Mouse (Mus musculus): ENCODE measurements at regions not wholly inside any gene's neighbourhood (a gene's known extent, or its start where the extent isn't known, plus 50 kb on each side); places are given as distances from the start of the nearest gene placed in this dataset.

GRCm38 (mm10) chr9:87562796-87563195, 168.3 kb downstream of the Tbx18 start:
- Histone ChIP-seq H3K36me3 (no peaks in the 10 kb centered on the region), H3K9ac (replicated peaks) (no peak overlapping the region), H3K4me1 (replicated peaks) (peaks cover 3% of the 10 kb centered on the region; the same call in 1 of the 2 replicates), H3K4me2 (no peak overlapping the region), H3K27ac (no peak overlapping the region), H3K4me3 (replicated peaks) (no peak overlapping the region), H3K27me3 (peaks cover 38% of the 10 kb centered on the region), H3K9me3 (no peaks in the 10 kb centered on the region)
- WGBS, result 21% methylated on average over 6 of the region's 6 CpGs
- ATAC-seq (ENCODE audit: insufficient number of reproducible peaks, insufficient read depth, low FRiP score, low TSS enrichment, low read depth), result 0 out of 2 replicates have a peak, but pooled peaks have one; percentile 26

- H3K9me3 ChIP-seq, result no peaks in the 10 kb centered on the region
- no peak overlapping the region for H3K4me3 ChIP-seq (replicated peaks)
- peak overlapping the region; percentile 0; the same call in 1 of the 2 replicates for H3K4me2 ChIP-seq
- peaks cover 9% of the 10 kb centered on the region for H3K4me1 ChIP-seq (replicated peaks)
- H3K36me3 ChIP-seq, result no peaks in the 10 kb centered on the region
- 48% methylated on average over 12 of the region's 12 CpGs for WGBS
- H3K27ac ChIP-seq, result no peak overlapping the region
- H3K27me3 ChIP-seq, result peaks cover 23% of the 10 kb centered on the region
- ATAC-seq (ENCODE audit: insufficient number of reproducible peaks, insufficient read depth, low FRiP score, low TSS enrichment, low read depth), result no peak
- H3K9ac ChIP-seq (replicated peaks), result no peak overlapping the region
Observed at GRCm38 (mm10) chr9:87557841-87558240, 173.2 kb downstream of the Tbx18 start.

- ATAC-seq (ENCODE audit: insufficient number of reproducible peaks, insufficient read depth, low FRiP score, low TSS enrichment, low read depth), result peak; percentile 71
- Histone ChIP-seq H3K4me2 (peak overlapping the region; percentile 19), H3K36me3 (no peaks in the 10 kb centered on the region), H3K9me3 (no peaks in the 10 kb centered on the region), H3K9ac (replicated peaks) (no peak overlapping the region), H3K27me3 (peaks cover 21% of the 10 kb centered on the region), H3K27ac (0 out of 2 replicates have a peak overlapping the region, but pooled peaks have one; percentile 45), H3K4me3 (replicated peaks) (no peak overlapping the region), H3K4me1 (replicated peaks) (peaks cover 13% of the 10 kb centered on the region)
- WGBS, result 7% methylated on average over 8 of the region's 8 CpGs
Observed at GRCm38 (mm10) chr9:87556953-87557394, 174.1 kb downstream of the Tbx18 start.

GRCm38 (mm10) chr9:87556552-87556951, 174.5 kb downstream of the Tbx18 start:
- Histone ChIP-seq H3K27ac (0 out of 2 replicates have a peak overlapping the region, but pooled peaks have one; percentile 45), H3K4me1 (replicated peaks) (peaks cover 10% of the 10 kb centered on the region)
- 0 out of 2 replicates have a peak, but pooled peaks have one; percentile 42 for ATAC-seq (ENCODE audit: insufficient number of reproducible peaks, insufficient read depth, low FRiP score, low TSS enrichment, low read depth)

DNA sequence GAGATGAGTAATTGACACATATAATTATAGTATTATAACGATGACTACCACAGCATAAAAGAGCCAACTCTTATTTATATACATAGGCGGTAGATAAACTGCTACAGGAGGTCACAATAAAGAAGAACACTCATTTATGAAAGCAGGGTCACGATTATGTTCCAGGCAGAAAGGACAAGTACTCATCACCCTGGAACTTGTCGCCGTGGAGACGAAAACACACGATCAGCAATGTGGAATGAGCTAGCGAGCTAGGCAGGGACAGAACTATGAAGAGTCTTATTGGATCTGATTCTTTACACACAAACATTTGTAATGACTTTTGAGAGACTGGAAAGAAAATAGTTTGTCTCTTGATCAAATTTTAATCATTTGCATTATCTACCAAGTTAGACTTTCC, 197.9 kb downstream of the Tbx18 start:
- Histone ChIP-seq H3K9ac (replicated peaks) (no peak overlapping the region), H3K27me3 (peaks cover 6% of the 10 kb centered on the region), H3K36me3 (no peaks in the 10 kb centered on the region), H3K9me3 (no peaks in the 10 kb centered on the region), H3K4me3 (replicated peaks) (no peak overlapping the region), H3K27ac (no peak overlapping the region), H3K4me1 (replicated peaks) (no peaks in the 10 kb centered on the region), H3K4me2 (no peak overlapping the region)
- WGBS, result 81% methylated on average over 8 of the region's 8 CpGs
- no peak for ATAC-seq (ENCODE audit: insufficient number of reproducible peaks, insufficient read depth, low FRiP score, low TSS enrichment, low read depth)

More at GRCm38 (mm10) chr9:87556552-87556951, 174.5 kb downstream of the Tbx18 start:
- no peak overlapping the region for H3K9ac ChIP-seq (replicated peaks)
- no peak overlapping the region for H3K4me3 ChIP-seq (replicated peaks)
- no peaks in the 10 kb centered on the region for H3K9me3 ChIP-seq
- 9% methylated on average over 7 of the region's 7 CpGs for WGBS
- H3K4me2 ChIP-seq, result peak overlapping the region; percentile 19
- H3K36me3 ChIP-seq, result no peaks in the 10 kb centered on the region
- peaks cover 19% of the 10 kb centered on the region for H3K27me3 ChIP-seq

GRCm38 (mm10) chr9:87529908-87530307, 201.2 kb downstream of the Tbx18 start:
- no peaks in the 10 kb centered on the region for H3K4me1 ChIP-seq (replicated peaks)
- H3K27me3 ChIP-seq, result no peaks in the 10 kb centered on the region; the same call in none of the 2 replicates
- H3K4me3 ChIP-seq (replicated peaks), result no peak overlapping the region
- WGBS, result 72% methylated on average over 2 of the region's 2 CpGs
- no peak overlapping the region for H3K9ac ChIP-seq (replicated peaks)
- H3K4me2 ChIP-seq, result no peak overlapping the region
- no peak for ATAC-seq (ENCODE audit: insufficient number of reproducible peaks, insufficient read depth, low FRiP score, low TSS enrichment, low read depth)
- peaks cover 4% of the 10 kb centered on the region; the same call in 1 of the 2 replicates for H3K9me3 ChIP-seq
- H3K36me3 ChIP-seq, result no peaks in the 10 kb centered on the region
- no peak overlapping the region for H3K27ac ChIP-seq

DNA sequence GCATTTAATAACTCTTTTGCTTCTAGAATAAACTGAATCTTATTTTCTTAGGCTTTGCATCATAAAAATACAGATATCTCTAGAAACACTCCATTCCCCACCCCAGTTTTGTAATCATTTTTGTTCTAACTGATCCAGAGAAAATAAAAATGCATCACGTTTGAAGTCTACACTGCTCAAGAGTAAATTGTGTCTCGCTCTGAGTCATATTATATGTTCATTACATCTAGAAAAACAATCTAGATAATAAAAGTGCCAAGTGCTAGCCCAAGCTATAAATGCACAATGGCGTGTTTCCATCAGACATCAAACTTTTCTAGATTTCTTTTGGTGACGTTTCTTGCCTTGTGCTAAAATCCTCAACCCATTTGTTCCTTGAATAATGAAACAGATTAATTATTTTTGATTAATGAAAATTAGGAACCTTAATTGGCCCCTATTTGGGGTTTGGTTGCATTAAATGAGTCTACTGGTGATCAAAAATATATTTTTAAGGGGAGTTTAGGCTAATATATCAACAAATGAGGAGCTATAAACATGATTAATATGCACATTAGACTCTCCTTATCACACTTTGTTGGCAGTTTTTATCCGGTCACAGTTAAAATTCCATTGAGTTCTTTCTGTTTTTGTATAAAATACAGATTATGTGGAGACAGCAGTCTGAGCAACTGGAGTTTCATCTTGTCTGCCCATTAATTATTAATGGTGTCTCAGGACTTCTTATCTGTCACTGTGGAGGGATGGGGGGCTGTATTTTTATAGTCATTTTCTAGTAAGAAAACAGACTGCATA, 206.0 kb downstream of the Tbx18 start:
- ATAC-seq (ENCODE audit: insufficient number of reproducible peaks, insufficient read depth, low FRiP score, low TSS enrichment, low read depth), result no peak
- Histone ChIP-seq H3K4me3 (replicated peaks) (no peak overlapping the region), H3K36me3 (no peaks in the 10 kb centered on the region), H3K27ac (no peak overlapping the region), H3K4me1 (replicated peaks) (peaks cover 10% of the 10 kb centered on the region), H3K4me2 (no peak overlapping the region), H3K9me3 (peaks cover 4% of the 10 kb centered on the region; the same call in 1 of the 2 replicates), H3K27me3 (peaks cover 15% of the 10 kb centered on the region), H3K9ac (replicated peaks) (no peak overlapping the region)
- 71% methylated on average over 5 of the region's 5 CpGs for WGBS

DNA sequence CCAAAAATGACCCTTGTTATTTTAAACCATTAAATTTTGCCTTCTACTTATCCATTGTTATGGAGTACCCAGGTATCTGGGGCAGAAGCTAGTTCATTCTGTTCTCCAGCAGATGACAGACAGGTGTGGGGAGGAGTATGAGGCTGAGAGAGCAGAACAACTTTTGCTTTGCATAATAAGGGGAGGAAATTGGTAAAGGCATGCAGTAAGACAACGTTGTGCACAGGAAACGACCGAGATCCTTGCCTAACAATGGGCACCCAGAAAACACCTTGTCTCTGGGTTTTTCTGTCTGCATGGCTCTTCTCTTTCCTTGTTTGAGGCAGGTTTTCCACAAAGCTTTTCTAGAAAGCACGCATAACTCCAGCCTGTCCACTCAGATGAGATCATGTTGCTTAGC, 220.4 kb downstream of the Tbx18 start:
- H3K36me3 ChIP-seq, result no peaks in the 10 kb centered on the region

DNA sequence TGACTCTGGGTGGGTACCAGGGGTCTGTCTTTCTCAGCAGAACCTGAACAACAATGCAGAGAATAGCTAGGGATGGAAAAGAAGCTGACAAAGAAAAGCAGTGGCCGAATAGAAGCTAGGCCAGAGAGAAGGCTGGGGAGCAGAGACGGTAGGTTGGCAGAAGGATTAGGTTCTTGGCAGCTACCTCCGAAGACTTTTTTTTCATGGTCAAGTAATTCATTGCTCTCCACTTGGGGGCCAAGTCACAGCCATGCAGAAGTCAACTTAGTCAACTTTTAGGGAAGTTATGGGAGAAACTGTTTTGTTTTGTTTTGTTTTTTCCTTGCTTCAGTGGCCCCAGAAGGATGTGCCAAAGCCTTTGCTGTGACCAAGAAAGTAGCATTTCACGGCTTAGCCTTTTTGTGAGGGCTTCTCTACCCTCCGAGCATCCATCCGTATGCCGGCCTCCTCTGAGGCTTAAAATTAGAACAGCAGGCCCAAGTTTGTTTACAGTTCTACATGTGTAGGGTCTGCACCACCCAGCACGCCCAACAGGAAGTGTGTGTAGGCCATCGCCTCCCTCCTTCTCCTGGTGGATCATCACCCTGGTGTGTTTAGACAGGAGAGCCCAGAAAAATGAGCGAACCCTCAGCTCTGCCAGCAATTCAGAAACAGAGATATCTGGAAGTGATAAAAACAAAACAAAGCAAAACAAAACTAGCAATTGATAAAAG, 226.2 kb downstream of the Tbx18 start:
- no peak for ATAC-seq (ENCODE audit: insufficient number of reproducible peaks, insufficient read depth, low FRiP score, low TSS enrichment, low read depth)
- Histone ChIP-seq H3K4me1 (replicated peaks) (peaks cover 8% of the 10 kb centered on the region; the same call in 1 of the 2 replicates), H3K4me2 (no peak overlapping the region), H3K9me3 (no peaks in the 10 kb centered on the region), H3K9ac (replicated peaks) (no peak overlapping the region), H3K4me3 (replicated peaks) (no peak overlapping the region), H3K27ac (no peak overlapping the region), H3K27me3 (no peaks in the 10 kb centered on the region; the same call in none of the 2 replicates), H3K36me3 (no peaks in the 10 kb centered on the region)
- WGBS, result 42% methylated on average over 10 of the region's 10 CpGs

More for the DNA sequence above, 220.4 kb downstream of the Tbx18 start:
- H3K4me2 ChIP-seq, result no peak overlapping the region
- no peak overlapping the region for H3K27ac ChIP-seq
- H3K9ac ChIP-seq (replicated peaks), result no peak overlapping the region
- WGBS, result 71% methylated on average over 4 of the region's 4 CpGs
- 0 out of 2 replicates have a peak, but pooled peaks cover 4% of the 10 kb centered on the region for H3K4me1 ChIP-seq (replicated peaks)
- H3K27me3 ChIP-seq, result no peaks in the 10 kb centered on the region; the same call in 1 of the 2 replicates
- no peaks in the 10 kb centered on the region for H3K9me3 ChIP-seq
- H3K4me3 ChIP-seq (replicated peaks), result no peak overlapping the region
- ATAC-seq (ENCODE audit: insufficient number of reproducible peaks, insufficient read depth, low FRiP score, low TSS enrichment, low read depth), result no peak

- Histone ChIP-seq H3K27me3 (no peaks in the 10 kb centered on the region), H3K36me3 (no peaks in the 10 kb centered on the region), H3K4me3 (replicated peaks) (no peak overlapping the region), H3K9me3 (no peaks in the 10 kb centered on the region), H3K27ac (no peak overlapping the region), H3K9ac (replicated peaks) (no peak overlapping the region), H3K4me2 (no peak overlapping the region), H3K4me1 (replicated peaks) (no peaks in the 10 kb centered on the region)
- WGBS, result 77% methylated on average over 3 of the region's 3 CpGs
- no peak for ATAC-seq (ENCODE audit: insufficient number of reproducible peaks, insufficient read depth, low FRiP score, low TSS enrichment, low read depth)
Observed at GRCm38 (mm10) chr9:87464141-87464540, 208.8 kb upstream of the Cep162 start.

GRCm38 (mm10) chr9:87453261-87453660, 197.9 kb upstream of the Cep162 start:
- Histone ChIP-seq H3K36me3 (no peaks in the 10 kb centered on the region), H3K9me3 (0 out of 2 replicates have a peak, but pooled peaks cover 3% of the 10 kb centered on the region), H3K27me3 (peaks cover 13% of the 10 kb centered on the region), H3K4me2 (no peak overlapping the region), H3K4me1 (replicated peaks) (no peaks in the 10 kb centered on the region), H3K4me3 (replicated peaks) (no peak overlapping the region), H3K27ac (no peak overlapping the region), H3K9ac (replicated peaks) (no peak overlapping the region)
- 70% methylated on average over 2 of the region's 2 CpGs for WGBS
- ATAC-seq (ENCODE audit: insufficient number of reproducible peaks, insufficient read depth, low FRiP score, low TSS enrichment, low read depth), result no peak

All from limb, embryonic 12.5 days (tissue).